Mouse (Mus musculus) liver, adult 2 months (tissue): ENCODE measurements around the gene Gm45021. TPM values are rescaled to one million over a fixed set of nuclear protein-coding genes. Genes with fewer than 3 reads are reported as not detected.

Source experiments
- DNase-seq: peaks from one replicate; pipeline ENCODE4 v3.0.0-alpha.2; 2011; ENCODE audit warnings: low read depth, low spot score; ENCODE audit errors: extremely low read depth
- H3K27ac ChIP-seq: fragments of 200-500 bp; replicated peaks from 2 replicates; pipeline ENCODE4 v1.5.1; 2012; ENCODE audit warnings: low read depth, mild to moderate bottlenecking, control low read depth, inconsistent platforms, low read length; ENCODE audit not compliant: insufficient read depth
- H3K27me3 ChIP-seq: fragments of 200-500 bp; 2 replicates; pipeline ENCODE4 v1.6.1; 2012; ENCODE audit warnings: mild to moderate bottlenecking, moderate library complexity, low read length, inconsistent platforms; ENCODE audit not compliant: control insufficient read depth, insufficient read depth
- H3K36me3 ChIP-seq: fragments of 200-500 bp; 2 replicates; pipeline ENCODE4 v1.6.1; 2012; ENCODE audit warnings: low read length, inconsistent platforms; ENCODE audit not compliant: control insufficient read depth, insufficient read depth
- H3K4me1 ChIP-seq: fragments of 200-500 bp; 2 replicates; pipeline ENCODE4 v1.6.1; 2011; ENCODE audit warnings: low read length; ENCODE audit not compliant: control insufficient read depth, insufficient read depth
- H3K4me3 ChIP-seq: fragments of 200-500 bp; 2 replicates; pipeline ENCODE4 v1.5.1; 2011; ENCODE audit warnings: low read depth, mild to moderate bottlenecking, control low read depth, low read length, moderate library complexity; ENCODE audit not compliant: insufficient read depth
- H3K79me2 ChIP-seq: fragments of 200-500 bp; 2 replicates; pipeline ENCODE4 v1.6.1; 2012; ENCODE audit warnings: inconsistent platforms, mild to moderate bottlenecking, low read length, moderate library complexity; ENCODE audit not compliant: control insufficient read depth, insufficient read depth
- H3K9ac ChIP-seq: fragments of 200-500 bp; 2 replicates; pipeline ENCODE4 v1.6.1; 2012; ENCODE audit warnings: low read depth, mild to moderate bottlenecking, control low read depth, inconsistent platforms, low read length
- CTCF ChIP-seq: fragments of 200-500 bp; IDR thresholded peaks from 2 replicates; pipeline ENCODE4 v1.5.1; 2011; ENCODE audit warnings: low read depth, low read length, control low read depth
- POLR2A ChIP-seq: fragments of 200-500 bp; IDR thresholded peaks from 2 replicates; pipeline ENCODE4 v1.6.1; 2011; ENCODE audit warnings: low read length, control low read depth; ENCODE audit not compliant: insufficient read depth; ENCODE audit errors: extremely low read depth
- WGBS: fragments of 180-500 bp; shearing (Covaris S2); methylation state at CpG from one replicate; pipeline ENCODE4 v1.1.7; 2018; 5-methylcytosine and 5-hydroxymethylcytosine counted together
- polyA plus RNA-seq: library from polyadenylated mRNA; depleted of rRNA; stranded (reverse); fragments of >200 nt; gene quantifications from 2 replicates; pipeline ENCODE4 v1.2.3, GENCODE M21; 2012
- total RNA-seq: library from RNA; depleted of rRNA; stranded (reverse); fragments of >200 nt; gene quantifications from 2 replicates; pipeline ENCODE4 v1.2.3, GENCODE M21; 2014

The Gm45021 gene
- total and polyA plus RNA-seq, 2 experiments = not detected

- peaks cover 12% of the 10 kb centered on the region for H3K27me3 ChIP-seq
Observed at GRCm38 (mm10) chr6:48626984-48627383, 37.6 kb downstream of the Gm45021 start.

DNA sequence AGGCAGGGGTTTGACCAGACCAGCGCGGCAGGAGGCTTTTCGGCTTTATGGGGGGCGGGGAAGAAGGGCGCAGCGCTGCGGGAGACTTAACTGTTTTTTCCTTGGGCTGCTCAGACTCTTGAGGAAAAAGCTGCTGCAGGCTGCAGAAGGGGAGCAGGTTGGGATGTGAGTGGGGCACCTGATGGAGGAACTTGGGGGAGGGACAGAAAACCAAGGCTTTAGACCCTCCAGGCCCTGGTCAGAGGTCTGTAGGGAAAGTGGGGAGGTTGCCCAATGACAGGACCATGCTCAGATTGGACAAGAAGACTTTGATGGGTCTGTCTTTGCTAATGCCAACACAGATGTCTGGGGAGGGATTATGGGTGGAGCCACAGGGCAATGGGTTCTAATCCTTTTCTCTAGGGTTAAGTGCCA lies 38.1 kb downstream of the Gm45021 start:
- Histone ChIP-seq H3K4me1 (no peaks in the 10 kb centered on the region), H3K27ac (no peak overlapping the region), H3K79me2 (no peaks in the 10 kb centered on the region), H3K27me3 (peaks cover 12% of the 10 kb centered on the region), H3K9ac (no peak overlapping the region), H3K4me3 (no peak overlapping the region), H3K36me3 (no peaks in the 10 kb centered on the region)
- DNase-seq = no peak
- TF ChIP-seq POLR2A (no peak), CTCF (no peak)
- 27% methylated on average over 7 of the region's 7 CpGs for WGBS

More at GRCm38 (mm10) chr6:48626984-48627383, 37.6 kb downstream of the Gm45021 start:
- DNase-seq = peak; percentile 17
- Histone ChIP-seq H3K4me3 (peak overlapping the region; percentile 20; the same call in 1 of the 2 replicates), H3K79me2 (no peaks in the 10 kb centered on the region), H3K36me3 (no peaks in the 10 kb centered on the region), H3K27ac (no peak overlapping the region), H3K9ac (no peak overlapping the region), H3K4me1 (no peaks in the 10 kb centered on the region)
- TF ChIP-seq CTCF = no peak
- WGBS = 2% methylated on average over 32 of the region's 32 CpGs

- no peak for DNase-seq
- no peak for TF ChIP-seq POLR2A
- no peak for TF ChIP-seq CTCF
- Histone ChIP-seq H3K27me3 (peaks cover 12% of the 10 kb centered on the region), H3K79me2 (no peaks in the 10 kb centered on the region), H3K4me1 (no peaks in the 10 kb centered on the region), H3K36me3 (no peaks in the 10 kb centered on the region), H3K27ac (no peak overlapping the region), H3K9ac (no peak overlapping the region), H3K4me3 (no peak overlapping the region)
- WGBS = 68% methylated on average over 3 of the region's 3 CpGs
Observed at GRCm38 (mm10) chr6:48628377-48628776, 39.0 kb downstream of the Gm45021 start.

DNA sequence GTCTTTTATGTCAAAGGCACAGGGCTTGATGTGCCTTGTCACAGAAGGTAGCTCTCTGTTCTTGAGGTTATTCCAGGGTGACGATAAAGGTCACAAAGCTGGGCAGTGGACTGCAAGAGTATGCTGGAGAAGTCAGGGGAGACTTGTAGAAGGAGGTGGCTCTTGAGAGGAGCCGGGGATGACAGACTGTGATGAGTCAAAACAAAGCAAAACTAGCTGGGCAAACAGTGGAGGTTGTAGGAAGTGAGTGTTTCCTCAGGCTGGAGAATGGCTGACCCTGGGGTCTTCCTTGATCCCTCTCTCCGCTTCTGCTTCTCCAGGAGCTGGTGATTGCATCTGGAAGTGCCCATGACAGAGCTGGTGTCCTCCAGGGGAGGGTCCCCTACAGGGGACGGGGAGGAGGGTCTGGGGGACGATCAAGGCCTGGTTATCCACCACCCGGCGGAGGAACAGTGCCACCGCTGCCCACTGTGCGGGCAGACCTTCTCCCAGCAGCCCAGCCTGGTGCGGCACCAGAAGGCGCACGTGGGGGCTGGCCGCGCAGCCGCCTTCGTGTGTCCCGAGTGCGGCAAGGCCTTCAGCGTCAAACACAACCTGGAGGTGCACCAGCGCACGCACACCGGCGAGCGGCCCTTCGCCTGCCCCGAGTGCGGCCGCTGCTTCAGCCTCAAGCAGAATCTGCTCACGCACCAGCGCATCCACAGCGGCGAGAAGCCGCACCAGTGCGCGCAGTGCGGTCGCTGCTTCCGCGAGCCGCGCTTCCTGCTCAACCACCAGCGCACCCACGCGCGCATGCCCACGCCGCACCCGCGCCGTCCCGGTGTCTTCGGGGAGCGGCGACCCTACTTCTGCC lies 39.6 kb downstream of the Gm45021 start:
- Histone ChIP-seq H3K4me3 (peak overlapping the region; percentile 54; the same call in 1 of the 2 replicates), H3K79me2 (no peaks in the 10 kb centered on the region), H3K27me3 (peaks cover 12% of the 10 kb centered on the region), H3K36me3 (no peaks in the 10 kb centered on the region), H3K4me1 (no peaks in the 10 kb centered on the region), H3K27ac (no peak overlapping the region), H3K9ac (peak overlapping the region; percentile 47; the same call in 1 of the 2 replicates)
- TF ChIP-seq POLR2A (no peak), CTCF (no peak)
- 34% methylated on average over 54 of the region's 54 CpGs for WGBS
- no peak for DNase-seq

DNA sequence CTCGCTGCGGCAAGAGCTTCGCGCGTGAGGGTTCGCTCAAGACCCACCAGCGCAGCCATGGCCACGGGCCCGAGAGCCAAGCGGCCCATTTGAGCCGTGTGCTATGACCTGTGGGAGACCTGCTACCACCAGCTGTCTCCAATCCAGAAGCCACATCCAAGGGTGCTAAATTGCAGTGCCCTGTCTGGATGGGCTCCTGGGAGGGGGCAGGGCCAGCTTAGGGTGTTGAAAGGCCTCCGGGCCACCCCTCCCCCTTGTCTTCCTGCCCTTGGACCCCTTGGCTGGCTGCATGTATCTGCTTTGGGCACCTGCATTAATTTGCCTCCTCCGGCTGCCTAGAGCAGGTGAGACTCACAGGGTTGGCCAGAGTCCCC lies 40.2 kb downstream of the Gm45021 start:
- no peak for DNase-seq
- WGBS = 42% methylated on average over 13 of the region's 13 CpGs
- H3K79me2 ChIP-seq = no peaks in the 10 kb centered on the region
- H3K36me3 ChIP-seq = no peaks in the 10 kb centered on the region
- H3K27me3 ChIP-seq = peaks cover 12% of the 10 kb centered on the region
- no peak overlapping the region for H3K27ac ChIP-seq
- H3K4me1 ChIP-seq = no peaks in the 10 kb centered on the region
- peak overlapping the region; percentile 54; the same call in 1 of the 2 replicates for H3K4me3 ChIP-seq
- no peak for TF ChIP-seq CTCF
- no peak for TF ChIP-seq POLR2A
- 0 out of 2 replicates have a peak overlapping the region, but pooled peaks have one; percentile 3 for H3K9ac ChIP-seq

- WGBS = 89% methylated on average over 8 of the region's 8 CpGs
- H3K79me2 ChIP-seq = no peaks in the 10 kb centered on the region
- TF ChIP-seq CTCF = no peak
- no peak for TF ChIP-seq POLR2A
- H3K4me3 ChIP-seq = no peak overlapping the region
- peaks cover 12% of the 10 kb centered on the region for H3K27me3 ChIP-seq
- H3K9ac ChIP-seq = no peak overlapping the region
- DNase-seq = no peak
- H3K36me3 ChIP-seq = no peaks in the 10 kb centered on the region
- no peak overlapping the region for H3K27ac ChIP-seq
- no peaks in the 10 kb centered on the region for H3K4me1 ChIP-seq
Observed at GRCm38 (mm10) chr6:48630831-48631230, 41.4 kb downstream of the Gm45021 start.
